Mouse (Mus musculus) lung, postnatal 0 days (tissue): Measurements from ENCODE around the gene Lamp3. TPM values are rescaled to one million over a fixed set of nuclear protein-coding genes. Genes with fewer than 3 reads are reported as not detected.
"Not testable (repeated sequence)": the region's sequence is repeated elsewhere in the genome, so short reads cannot be mapped to it uniquely, and the experiment has no call there.

ENCODE experiments used
- ATAC-seq: fragments of 200-750 bp; cut with Nextera tagmentation; 2 replicates; pipeline ENCODE4 v1.8.0; 2017; ENCODE audit warnings: moderate library complexity
- DNase-seq: peaks from one replicate; pipeline ENCODE4 v3.0.0-alpha.2; 2016; ENCODE audit warnings: low spot score
- H3K27ac ChIP-seq: fragments of 300-500 bp; sonication (generic); 2 replicates; pipeline ENCODE4 v1.5.1; 2014; ENCODE audit warnings: antibody characterized with exemption, mild to moderate bottlenecking, low read length, mixed read lengths
- H3K27me3 ChIP-seq: fragments of 300-500 bp; sonication (generic); replicated peaks from 2 replicates; pipeline ENCODE4 v1.6.1; 2014; ENCODE audit warnings: low read length, mixed read lengths; ENCODE audit not compliant: insufficient read depth
- H3K36me3 ChIP-seq: fragments of 300-500 bp; sonication (generic); 2 replicates; pipeline ENCODE4 v1.6.1; 2014; ENCODE audit warnings: low read length, mixed read lengths; ENCODE audit not compliant: insufficient read depth
- H3K4me1 ChIP-seq: fragments of 300-500 bp; sonication (generic); 2 replicates; pipeline ENCODE4 v1.6.1; 2014; ENCODE audit warnings: antibody characterized with exemption, low read depth, low read length, mixed read lengths; ENCODE audit not compliant: insufficient read depth
- H3K4me2 ChIP-seq: fragments of 300-500 bp; sonication (generic); replicated peaks from 2 replicates; pipeline ENCODE4 v1.6.1; 2014; ENCODE audit warnings: low read depth, mild to moderate bottlenecking, low read length, moderate library complexity, mixed read lengths
- H3K4me3 ChIP-seq: fragments of 300-500 bp; sonication (generic); 2 replicates; pipeline ENCODE4 v1.5.1; 2014; ENCODE audit warnings: low read depth, low read length
- H3K9ac ChIP-seq: fragments of 300-500 bp; sonication (generic); replicated peaks from 2 replicates; pipeline ENCODE4 v1.6.1; 2014; ENCODE audit warnings: low read depth, mild to moderate bottlenecking
- H3K9me3 ChIP-seq: fragments of 300-500 bp; sonication (generic); 2 replicates; pipeline ENCODE4 v1.6.1; 2016; ENCODE audit warnings: low read length, mixed read lengths
- CTCF ChIP-seq: IDR thresholded peaks from 2 replicates; pipeline ENCODE4 v1.5.1; 2016; ENCODE audit warnings: antibody characterized with exemption, mild to moderate bottlenecking
- EP300 ChIP-seq: IDR thresholded peaks from 2 replicates; pipeline ENCODE4 v1.6.1; 2016; ENCODE audit warnings: antibody characterized with exemption, mild to moderate bottlenecking, control low read depth
- WGBS: fragments of 180-500 bp; shearing (Covaris S2); extraction: QIAGEN DNeasy Blood & Tissue Kit; methylation state at CpG from one replicate; pipeline ENCODE4 v1.1.7; 2014; 5-methylcytosine and 5-hydroxymethylcytosine counted together
- polyA plus RNA-seq: library from polyadenylated mRNA; unstranded; fragments of >200 nt; fragmentation: Nextera tagmentation; extraction: Ambion mirVana; gene quantifications from 2 replicates; pipeline ENCODE4 v1.2.1, GENCODE M21; 2015

Lamp3 gene
- polyA plus RNA-seq: 145 and 188 TPM in 2 replicates

DNA sequence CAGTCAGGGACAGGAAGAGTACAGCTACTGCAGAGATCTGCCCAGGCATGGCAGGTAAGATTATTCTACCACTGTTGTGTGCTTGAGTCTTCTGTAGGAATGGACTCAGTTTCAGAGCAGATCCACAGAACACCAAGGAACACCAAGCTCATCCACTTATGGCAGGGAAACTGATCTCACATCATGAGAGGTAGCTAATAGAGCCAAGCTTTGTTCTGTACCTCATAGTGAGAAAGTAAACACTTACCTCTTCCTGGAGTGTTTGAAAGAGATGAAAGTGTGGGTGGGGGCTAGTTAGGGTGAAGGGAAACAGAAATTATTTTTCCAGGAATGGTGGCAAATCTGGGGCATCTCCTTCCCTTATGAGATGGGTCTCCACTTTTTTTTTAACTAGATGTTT, at the start of gene Lamp3:
TSS of gene Lamp3 (minus strand) at position 160 of the 400 bp plus-strand sequence.
- Histone ChIP-seq H3K27me3 (no peaks in the 10 kb centered on the region), H3K9ac (no peak within 1 kb of the TSS), H3K27ac (peak within 1 kb of the TSS; percentile 20; the same call in 1 of the 2 replicates), H3K4me2 (peak within 1 kb of the TSS; percentile 35), H3K9me3 (no peaks in the 10 kb centered on the region), H3K36me3 (no peaks in the 10 kb centered on the region), H3K4me3 (peak within 1 kb of the TSS; percentile 18), H3K4me1 (no peaks in the 10 kb centered on the region)
- DNase-seq (peak; percentile 58), ATAC-seq (peak; percentile 83)
- TF ChIP-seq CTCF: no peak
- peak; percentile 58; the same call in 1 of the 2 replicates for TF ChIP-seq EP300

DNA sequence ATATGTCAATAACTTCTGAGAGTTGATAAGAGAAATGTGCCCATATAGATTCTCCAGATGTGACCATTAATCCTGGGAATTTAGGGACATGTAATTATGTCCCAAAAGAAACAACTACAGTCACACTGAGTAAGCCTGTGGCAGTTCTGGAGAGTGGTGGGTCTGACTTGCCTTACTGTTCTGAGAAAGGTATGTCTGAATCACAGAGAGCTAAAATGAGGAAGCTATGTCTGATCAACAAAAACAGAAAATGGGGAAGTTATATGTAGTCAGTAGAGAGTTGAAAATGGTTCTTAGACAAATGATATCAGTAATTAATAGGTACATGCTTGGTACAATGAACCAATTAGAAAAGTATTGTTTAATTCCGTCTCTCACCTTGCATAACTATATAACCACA, 26.7 kb upstream of the Lamp3 start:
- no peak overlapping the region for H3K4me3 ChIP-seq
- TF ChIP-seq EP300: no peak
- WGBS: 85% methylated on average over 1 of the region's 1 CpGs
- H3K36me3 ChIP-seq: no peaks in the 10 kb centered on the region
- H3K9me3 ChIP-seq: no peaks in the 10 kb centered on the region
- H3K9ac ChIP-seq: no peak overlapping the region
- no peak overlapping the region for H3K4me2 ChIP-seq
- no peak overlapping the region for H3K27ac ChIP-seq
- no peaks in the 10 kb centered on the region for H3K27me3 ChIP-seq
- H3K4me1 ChIP-seq: no peaks in the 10 kb centered on the region
- ATAC-seq: no peak
- no peak for DNase-seq

DNA sequence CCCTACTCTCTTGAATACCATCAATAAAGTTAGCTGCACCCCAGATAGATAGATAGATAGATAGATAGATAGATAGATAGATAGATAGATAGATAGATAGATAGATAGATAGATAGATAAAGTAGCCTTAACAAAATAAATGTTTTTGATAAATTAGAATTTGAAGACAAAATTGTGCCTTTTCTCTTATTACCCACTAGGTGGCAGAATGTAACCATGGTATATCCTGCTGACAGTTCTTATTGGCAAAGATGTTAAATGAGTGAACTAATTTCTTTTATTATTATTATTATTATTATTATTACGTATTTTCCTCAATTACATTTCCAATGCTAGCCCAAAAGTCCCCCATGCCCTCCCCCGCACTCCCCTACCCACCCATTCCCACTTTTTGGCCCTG, 18.0 kb upstream of the Lamp3 start:
- whole genome bisulfite sequencing: 38% methylated on average over 2 of the region's 2 CpGs
- not testable (repeated sequence) for ATAC-seq, H3K4me2 ChIP-seq, H3K27ac ChIP-seq, H3K4me1 ChIP-seq, H3K9me3 ChIP-seq, H3K9ac ChIP-seq, H3K27me3 ChIP-seq, H3K36me3 ChIP-seq, H3K4me3 ChIP-seq
- peak; percentile 61 for TF ChIP-seq CTCF
- DNase-seq: peak; percentile 64

DNA sequence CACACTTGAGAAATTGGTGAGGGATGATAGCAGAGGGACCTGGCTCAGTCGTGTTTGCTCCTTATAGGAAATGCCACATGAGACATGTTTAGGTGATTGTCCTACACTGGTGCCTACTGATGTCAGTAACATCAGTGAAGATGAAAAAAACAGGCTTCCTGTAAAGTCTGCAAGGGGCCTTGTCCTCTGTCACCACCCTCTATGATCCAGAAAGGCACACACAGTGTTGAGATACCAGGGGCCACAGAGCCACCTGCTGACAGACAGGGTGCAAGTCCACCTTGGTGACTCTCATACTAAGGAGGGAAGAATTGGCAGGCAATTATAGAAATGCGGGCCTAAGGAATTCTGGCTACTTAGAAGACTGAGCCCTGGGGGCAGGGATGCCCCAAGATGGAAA, 14.8 kb upstream of the Lamp3 start:
- peak; percentile 40 for DNase-seq
- peak; percentile 59 for TF ChIP-seq CTCF
- no peak for TF ChIP-seq EP300
- Histone ChIP-seq H3K36me3 (no peaks in the 10 kb centered on the region), H3K4me2 (no peak overlapping the region), H3K27ac (no peak overlapping the region), H3K9ac (no peak overlapping the region), H3K4me1 (no peaks in the 10 kb centered on the region), H3K27me3 (no peaks in the 10 kb centered on the region), H3K4me3 (no peak overlapping the region), H3K9me3 (no peaks in the 10 kb centered on the region)
- 36% methylated on average over 2 of the region's 2 CpGs for WGBS
- ATAC-seq: peak; percentile 35; the same call in 1 of the 2 replicates

DNA sequence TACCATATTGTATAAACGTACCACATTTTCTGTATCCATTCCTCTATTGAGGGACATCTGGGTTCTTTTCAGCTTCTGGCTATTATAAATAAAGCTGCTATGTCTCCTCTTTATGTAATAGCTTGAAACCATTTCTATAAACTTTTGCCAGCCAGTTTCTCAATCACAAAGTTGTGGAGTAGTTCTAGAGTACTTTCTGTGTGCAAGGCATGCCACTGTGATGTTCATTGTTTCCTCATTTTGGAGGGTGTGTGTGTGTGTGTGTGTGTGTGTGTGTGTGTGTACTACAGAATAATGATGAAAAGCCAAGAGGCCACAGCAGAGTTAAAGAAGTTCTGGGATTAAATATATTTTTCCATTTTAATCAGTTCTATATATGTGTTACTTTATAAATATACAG, 1.2 kb upstream of the Lamp3 start:
- Histone ChIP-seq H3K4me2 (no peak overlapping the region), H3K9ac (no peak overlapping the region), H3K4me1 (no peaks in the 10 kb centered on the region), H3K36me3 (no peaks in the 10 kb centered on the region), H3K9me3 (no peaks in the 10 kb centered on the region), H3K27ac (no peak overlapping the region), H3K27me3 (no peaks in the 10 kb centered on the region), H3K4me3 (no peak overlapping the region)
- ATAC-seq (peak; percentile 40; the same call in 1 of the 2 replicates), DNase-seq (peak; percentile 32)
- WGBS: 62% methylated on average over 1 of the region's 1 CpGs
- no peak for TF ChIP-seq CTCF
- no peak for TF ChIP-seq EP300

DNA sequence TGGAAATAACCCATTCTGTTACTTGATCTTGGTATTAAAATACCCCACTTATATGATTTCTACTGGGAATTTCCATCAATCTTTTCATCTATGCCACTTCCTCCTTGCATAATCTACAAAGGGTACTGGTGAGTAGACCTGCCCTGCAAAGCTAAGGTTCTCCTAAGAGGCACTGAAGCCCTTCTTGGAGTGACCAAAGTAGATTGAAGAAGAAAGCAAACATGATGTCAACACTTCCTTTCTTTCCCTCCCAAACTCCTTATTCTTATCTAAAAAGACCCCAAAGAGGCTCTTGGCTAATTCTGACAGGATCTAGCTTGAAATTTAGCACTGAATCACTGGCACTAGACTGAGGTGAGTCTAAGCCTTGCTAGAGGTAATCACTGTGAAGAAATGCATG, 7.0 kb downstream of the Lamp3 start:
- Histone ChIP-seq H3K4me2 (no peak overlapping the region), H3K4me1 (no peaks in the 10 kb centered on the region), H3K4me3 (no peak overlapping the region), H3K27me3 (no peaks in the 10 kb centered on the region), H3K36me3 (no peaks in the 10 kb centered on the region), H3K27ac (no peak overlapping the region), H3K9ac (no peak overlapping the region), H3K9me3 (no peaks in the 10 kb centered on the region)
- ATAC-seq (peak; percentile 91), DNase-seq (peak; percentile 76)
- peak; percentile 68 for TF ChIP-seq EP300
- no peak for TF ChIP-seq CTCF

DNA sequence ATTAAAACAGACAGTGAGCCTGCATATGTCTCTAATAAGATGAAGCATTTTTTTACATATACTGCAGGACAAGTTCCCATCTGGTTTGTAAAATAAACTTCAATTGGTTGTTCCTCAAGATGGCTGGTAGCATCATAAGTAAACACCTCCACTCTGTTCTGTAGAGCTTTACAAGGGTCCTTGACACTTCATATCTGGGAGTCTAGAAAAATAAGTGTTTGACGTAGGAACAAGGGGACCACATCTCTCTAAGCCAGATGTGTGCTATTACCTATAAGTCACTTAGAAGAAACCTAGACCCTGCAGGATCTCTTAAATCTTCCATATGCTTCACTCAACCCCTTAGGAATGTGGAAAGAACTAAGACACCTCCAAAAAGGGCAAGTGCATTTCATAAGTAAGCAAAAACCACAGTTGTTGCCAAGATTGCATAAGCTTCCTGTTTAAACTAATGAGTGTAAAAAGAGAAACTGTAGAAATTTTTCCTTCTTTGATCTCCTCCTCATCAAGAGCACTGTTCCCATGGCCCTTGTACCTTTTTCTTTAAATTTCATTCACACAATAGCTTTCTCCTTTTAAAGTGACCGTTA, 35.3 kb downstream of the Lamp3 start:
- no peak for TF ChIP-seq CTCF
- TF ChIP-seq EP300: peak; percentile 35; the same call in 1 of the 2 replicates
- DNase-seq: peak; percentile 67
- Histone ChIP-seq H3K4me3 (no peak overlapping the region), H3K27ac (no peak overlapping the region), H3K27me3 (no peaks in the 10 kb centered on the region), H3K9me3 (no peaks in the 10 kb centered on the region), H3K36me3 (no peaks in the 10 kb centered on the region), H3K9ac (no peak overlapping the region), H3K4me1 (no peaks in the 10 kb centered on the region), H3K4me2 (no peak overlapping the region)
- ATAC-seq: peak; percentile 67
- 48% methylated on average over 2 of the region's 2 CpGs for WGBS
